Mouse (Mus musculus) cortical plate, adult 2 months (tissue): ENCODE data around the gene Tamm41. TPM values are rescaled to one million over a fixed set of nuclear protein-coding genes. Genes with fewer than 3 reads are reported as not detected.
A peak's percentile ranks its signal among the peaks of the same experiment; 100 is the strongest.

ENCODE experiments used
- H3K27ac ChIP-seq: fragments of 200-500 bp; 2 replicates; pipeline ENCODE4 v1.5.1; 2012; ENCODE audit warnings: low read length, control low read depth, inconsistent platforms; ENCODE audit not compliant: insufficient read depth
- H3K4me1 ChIP-seq: fragments of 200-500 bp; 2 replicates; pipeline ENCODE4 v1.6.1; 2011; ENCODE audit warnings: low read length; ENCODE audit not compliant: control insufficient read depth, insufficient read depth
- H3K4me3 ChIP-seq: fragments of 200-500 bp; 2 replicates; pipeline ENCODE4 v1.5.1; 2011; ENCODE audit warnings: mild to moderate bottlenecking, low read length, control low read depth; ENCODE audit not compliant: insufficient read depth
- CTCF ChIP-seq: fragments of 200-500 bp; IDR thresholded peaks from 2 replicates; pipeline ENCODE4 v1.5.1; 2011; ENCODE audit warnings: mild to moderate bottlenecking, control low read depth, low read length; ENCODE audit not compliant: insufficient read depth; ENCODE audit errors: extremely low read depth
- POLR2A ChIP-seq: fragments of 200-500 bp; IDR thresholded peaks from 2 replicates; pipeline ENCODE4 v1.6.1; 2011; ENCODE audit warnings: mild to moderate bottlenecking, low read length, control low read depth; ENCODE audit not compliant: insufficient read depth; ENCODE audit errors: extremely low read depth
- polyA plus RNA-seq: library from polyadenylated mRNA; depleted of rRNA; stranded (reverse); fragments of >200 nt; gene quantifications from 2 replicates; pipeline ENCODE4 v1.2.3, GENCODE M21; 2012

Tamm41 gene
- polyA plus RNA-seq, 1 experiment, result 18.4 TPM

- H3K4me3 ChIP-seq, result no peak overlapping the region
- no peak for TF ChIP-seq CTCF
- no peak for TF ChIP-seq POLR2A
- no peak overlapping the region for H3K27ac ChIP-seq
- peaks cover 3% of the 10 kb centered on the region; the same call in 1 of the 2 replicates for H3K4me1 ChIP-seq
Measured at GRCm38 (mm10) chr6:114987966-114988618, 49.6 kb downstream of the Tamm41 start.

GRCm38 (mm10) chr6:114982671-114983070 is 55.0 kb downstream of the Tamm41 start:
- Histone ChIP-seq H3K4me1 (no peaks in the 10 kb centered on the region), H3K4me3 (no peak overlapping the region), H3K27ac (no peak overlapping the region)
- TF ChIP-seq POLR2A (no peak), CTCF (no peak)

GRCm38 (mm10) chr6:114979715-114980114 is 58.0 kb downstream of the Tamm41 start:
- Histone ChIP-seq H3K4me3 (no peak overlapping the region), H3K4me1 (peaks cover 5% of the 10 kb centered on the region; the same call in 1 of the 2 replicates), H3K27ac (no peak overlapping the region)
- TF ChIP-seq POLR2A, result no peak
- TF ChIP-seq CTCF, result no peak

- H3K4me3 ChIP-seq, result no peak overlapping the region
- H3K27ac ChIP-seq, result peak overlapping the region; percentile 72; the same call in 1 of the 2 replicates
- peaks cover 5% of the 10 kb centered on the region; the same call in 1 of the 2 replicates for H3K4me1 ChIP-seq
- no peak for TF ChIP-seq POLR2A
- no peak for TF ChIP-seq CTCF
Measured at GRCm38 (mm10) chr6:114976915-114977419, 60.7 kb downstream of the Tamm41 start.

GRCm38 (mm10) chr6:114974331-114974730 is 63.3 kb downstream of the Tamm41 start:
- Histone ChIP-seq H3K4me3 (no peak overlapping the region), H3K27ac (no peak overlapping the region), H3K4me1 (peaks cover 5% of the 10 kb centered on the region; the same call in 1 of the 2 replicates)
- no peak for TF ChIP-seq CTCF
- no peak for TF ChIP-seq POLR2A

- Histone ChIP-seq H3K4me1 (peaks cover 5% of the 10 kb centered on the region; the same call in 1 of the 2 replicates), H3K27ac (no peak overlapping the region), H3K4me3 (no peak overlapping the region)
- no peak for TF ChIP-seq CTCF
- TF ChIP-seq POLR2A, result no peak
Measured at GRCm38 (mm10) chr6:114972988-114973387, 64.7 kb downstream of the Tamm41 start.

GRCm38 (mm10) chr6:114970895-114971294 is 66.8 kb downstream of the Tamm41 start:
- Histone ChIP-seq H3K27ac (no peak overlapping the region), H3K4me1 (no peaks in the 10 kb centered on the region; the same call in 1 of the 2 replicates), H3K4me3 (no peak overlapping the region)
- TF ChIP-seq POLR2A, result no peak
- 0 out of 2 replicates have a peak, but pooled peaks have one; percentile 9 for TF ChIP-seq CTCF

GRCm38 (mm10) chr6:114970386-114970785 is 67.3 kb downstream of the Tamm41 start:
- Histone ChIP-seq H3K4me1 (no peaks in the 10 kb centered on the region; the same call in 1 of the 2 replicates), H3K27ac (no peak overlapping the region), H3K4me3 (no peak overlapping the region; the same call in 1 of the 2 replicates)
- TF ChIP-seq POLR2A, result no peak
- TF ChIP-seq CTCF, result no peak

GRCm38 (mm10) chr6:114969213-114970120 is 68.2 kb downstream of the Tamm41 start, which contains the start of gene Vgll4:
Gene Vgll4, minus strand, starts transcription at chr6:114969994.
- H3K27ac ChIP-seq, result peak within 1 kb of the TSS; percentile 83
- H3K4me3 ChIP-seq, result peak within 1 kb of the TSS; percentile 91
- H3K4me1 ChIP-seq, result peaks cover 4% of the 10 kb centered on the region
- 0 out of 2 replicates have a peak, but pooled peaks have one; percentile 13 for TF ChIP-seq POLR2A
- no peak for TF ChIP-seq CTCF
